Mouse (Mus musculus) megakaryocyte, adult 5-6 weeks (primary cell): ENCODE measurements around the gene Dok5. TPM values are rescaled to one million over a fixed set of nuclear protein-coding genes. Genes with fewer than 3 reads are reported as not detected.
A peak's percentile ranks its signal among the peaks of the same experiment; 100 is the strongest.

ENCODE experiments used
- ATAC-seq: 2 replicates; pipeline ENCODE4 v1.8.0; 2016; ENCODE audit warnings: mild to moderate bottlenecking, inconsistent platforms; ENCODE audit not compliant: poor library complexity, severe bottlenecking
- total RNA-seq, 2 experiments: library from RNA; stranded (forward) in 1 of 2; stranded (reverse) in 1 of 2; fragments of 153-499, 151-499 nt in 1 of 2; fragments of 221-1000, 200-1000 nt in 1 of 2; gene quantifications; 2 replicates each; pipeline versions ENCODE4 v1.2.3 to v1.2.4; 2015 to 2017

The Dok5 gene
- total RNA-seq, 2 experiments from 2014 or later: not detected

GRCm38 (mm10) chr2:170855210-170855609 is 123.6 kb downstream of the Dok5 start:
- no peak for ATAC-seq

- ATAC-seq: no peak
Observed at GRCm38 (mm10) chr2:170856085-170856484, 124.5 kb downstream of the Dok5 start.

DNA sequence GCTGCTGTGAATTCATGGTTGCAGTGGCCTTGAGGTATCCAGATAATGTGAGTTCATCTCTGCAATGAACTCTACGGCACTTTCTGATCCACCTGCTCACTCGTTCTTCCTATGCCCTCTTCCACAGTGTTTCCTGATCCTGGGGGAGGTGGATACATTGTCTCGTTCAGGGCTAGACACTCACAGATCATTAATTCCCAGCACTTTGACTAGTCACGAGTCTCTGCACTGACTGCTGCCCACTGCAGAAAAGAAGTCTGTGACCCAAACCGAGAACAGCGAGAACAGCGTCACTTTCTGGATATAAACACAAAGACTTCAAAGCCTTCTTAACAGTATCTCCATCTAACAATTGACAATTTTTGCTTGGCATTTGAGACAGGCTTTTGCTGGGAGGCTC is 125.9 kb downstream of the Dok5 start:
- ATAC-seq: no peak

DNA sequence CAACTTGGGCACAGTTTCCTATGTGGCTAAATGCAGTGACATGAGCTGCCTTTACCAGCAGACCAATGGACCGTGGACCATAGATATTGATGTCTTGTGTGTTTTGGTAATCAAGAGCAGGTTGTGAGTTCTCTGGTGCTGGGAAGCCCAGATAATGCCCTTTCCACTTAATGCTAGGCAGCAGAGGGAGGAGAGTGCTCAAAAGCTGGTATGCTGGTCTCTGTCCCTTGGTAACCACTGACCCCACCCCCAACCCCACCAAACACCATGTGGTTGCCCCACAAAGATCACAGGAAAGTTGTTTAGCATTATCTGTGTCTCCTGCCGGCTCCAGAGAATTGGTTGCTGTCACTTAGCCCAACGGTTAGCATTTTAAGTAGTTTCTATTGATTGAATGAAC is 127.0 kb downstream of the Dok5 start:
- no peak for ATAC-seq

GRCm38 (mm10) chr2:170860576-170860975 is 129.0 kb downstream of the Dok5 start:
- ATAC-seq: no peak

GRCm38 (mm10) chr2:170862799-170863198 is 131.2 kb downstream of the Dok5 start:
- no peak for ATAC-seq

DNA sequence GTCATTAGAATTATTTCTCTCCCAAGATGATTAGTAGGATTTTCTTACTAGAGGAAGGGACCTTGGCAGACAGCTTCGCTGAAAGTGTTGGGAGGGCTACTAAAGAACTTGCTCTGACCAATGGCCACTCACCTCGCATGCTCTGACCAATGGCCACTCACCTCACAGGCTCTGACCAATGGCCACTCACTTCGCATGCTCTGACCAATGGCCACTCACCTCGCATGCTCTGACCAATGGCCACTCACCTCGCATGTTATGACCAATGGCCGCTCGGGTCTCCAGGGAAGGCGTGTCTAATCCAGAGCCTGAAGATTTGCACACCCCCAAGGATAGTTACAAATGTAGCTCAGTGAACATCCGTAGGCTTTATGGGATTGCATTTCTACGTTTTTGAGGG is 131.6 kb downstream of the Dok5 start:
- ATAC-seq: no peak

DNA sequence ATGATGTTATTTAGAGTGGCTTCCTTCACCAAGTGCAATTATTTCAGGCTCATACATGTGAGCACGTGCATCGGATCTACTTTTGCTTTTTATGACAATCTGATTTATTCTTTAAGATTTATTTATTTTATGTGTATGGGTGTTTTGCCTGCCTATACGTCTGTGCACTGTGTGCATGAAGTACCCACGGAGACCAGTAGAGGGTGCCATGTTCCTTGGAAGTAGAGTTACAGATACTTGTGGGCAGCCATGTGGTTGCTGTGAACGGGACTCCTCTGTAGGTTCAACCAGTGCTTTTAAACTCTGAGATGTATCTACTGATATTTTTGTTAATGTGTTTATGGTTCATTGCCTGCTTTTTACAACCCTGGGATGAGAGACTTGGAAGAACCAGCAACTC is 132.4 kb downstream of the Dok5 start:
- ATAC-seq: no peak

GRCm38 (mm10) chr2:170864820-170865219 is 133.2 kb downstream of the Dok5 start:
- no peak for ATAC-seq

- no peak for ATAC-seq
Observed at GRCm38 (mm10) chr2:170870566-170870965, 139.0 kb downstream of the Dok5 start.

GRCm38 (mm10) chr2:170871469-170871868 is 139.9 kb downstream of the Dok5 start:
- no peak for ATAC-seq

DNA sequence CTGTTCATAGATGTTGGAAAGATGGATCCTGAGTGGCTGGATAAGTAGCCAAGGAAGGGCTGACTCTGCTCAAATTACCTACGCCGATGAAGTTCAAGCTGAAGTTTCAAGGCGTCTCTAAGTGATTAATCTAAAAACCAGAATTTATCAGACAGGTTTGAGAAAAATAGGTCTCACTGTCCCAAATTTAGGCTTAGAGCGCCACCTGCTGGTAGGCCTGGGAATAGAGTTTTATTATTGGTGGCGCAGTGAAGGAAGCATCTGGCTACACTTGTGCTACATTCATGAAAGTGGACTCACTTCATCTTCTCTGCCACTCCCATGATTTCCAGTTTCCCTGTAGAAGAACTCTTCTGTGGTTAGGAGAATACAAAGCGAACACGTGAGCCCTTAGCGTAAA is 141.8 kb downstream of the Dok5 start:
- peak; percentile 62 for ATAC-seq

DNA sequence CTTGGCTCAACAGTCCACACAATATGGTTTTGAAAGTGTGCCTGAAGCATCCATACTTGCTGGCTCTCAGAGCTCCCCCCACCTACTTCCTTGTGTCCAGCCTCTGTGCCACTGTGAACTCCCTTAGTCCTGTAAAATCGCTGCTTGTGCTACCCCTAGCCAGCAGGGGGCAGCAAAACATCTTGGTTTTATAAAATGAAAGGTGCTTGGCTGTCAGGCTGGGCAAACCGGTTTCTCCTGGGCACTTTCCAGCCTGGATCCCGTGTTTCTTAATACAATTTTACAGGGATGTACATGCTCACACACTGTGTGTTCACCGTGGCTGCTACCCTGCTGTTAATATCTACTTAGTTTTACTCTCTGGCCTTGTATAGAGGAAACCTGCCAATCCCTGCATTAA is 145.9 kb downstream of the Dok5 start:
- peak; percentile 68; the same call in 1 of the 2 replicates for ATAC-seq

- no peak for ATAC-seq
Observed at GRCm38 (mm10) chr2:170877936-170878335, 146.3 kb downstream of the Dok5 start.

GRCm38 (mm10) chr2:170884209-170884801 is 152.7 kb downstream of the Dok5 start:
- no peak for ATAC-seq

DNA sequence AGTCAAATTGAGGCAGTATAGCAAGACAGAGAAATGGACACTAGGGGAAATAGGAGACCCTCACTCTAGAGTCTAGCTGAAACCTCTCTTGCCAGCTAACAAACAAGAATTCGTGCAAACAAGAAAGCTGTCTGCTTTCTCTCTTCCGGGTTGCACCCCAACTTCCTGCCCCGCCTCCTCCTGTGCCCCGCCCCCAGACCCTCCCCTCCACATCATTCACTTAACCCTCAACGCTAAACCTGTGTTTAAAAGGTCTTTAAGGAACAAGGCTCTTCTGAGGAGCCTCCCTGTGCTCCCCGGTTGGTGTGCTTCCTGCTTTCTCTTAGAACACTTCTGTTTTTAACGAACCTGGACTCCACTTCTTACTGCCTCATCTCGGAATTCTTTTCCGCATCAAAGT is 156.4 kb downstream of the Dok5 start:
- no peak for ATAC-seq

DNA sequence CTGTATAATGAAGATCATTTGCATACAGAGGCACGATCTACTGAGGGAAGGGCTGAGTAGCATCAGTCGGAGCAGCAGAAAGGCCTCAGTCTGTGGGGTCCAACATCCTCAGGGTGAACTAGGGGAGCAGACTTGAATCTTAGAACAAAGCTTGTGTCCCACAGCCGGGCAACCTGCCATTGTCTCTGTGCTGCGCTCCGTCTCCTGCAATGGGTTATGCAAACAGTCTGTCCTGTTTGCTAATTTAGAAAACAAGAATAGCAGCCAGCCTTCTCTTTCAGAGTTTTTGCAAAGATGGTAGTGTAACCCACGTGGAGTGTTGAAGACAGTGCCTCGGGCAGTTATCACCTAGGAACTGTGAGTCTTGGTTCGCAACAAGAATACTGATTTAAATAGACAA is 163.5 kb downstream of the Dok5 start:
- ATAC-seq: no peak

GRCm38 (mm10) chr2:170902204-170903028 is 170.8 kb downstream of the Dok5 start:
- ATAC-seq: no peak

GRCm38 (mm10) chr2:170903029-170903306 is 171.4 kb downstream of the Dok5 start:
- ATAC-seq: no peak

DNA sequence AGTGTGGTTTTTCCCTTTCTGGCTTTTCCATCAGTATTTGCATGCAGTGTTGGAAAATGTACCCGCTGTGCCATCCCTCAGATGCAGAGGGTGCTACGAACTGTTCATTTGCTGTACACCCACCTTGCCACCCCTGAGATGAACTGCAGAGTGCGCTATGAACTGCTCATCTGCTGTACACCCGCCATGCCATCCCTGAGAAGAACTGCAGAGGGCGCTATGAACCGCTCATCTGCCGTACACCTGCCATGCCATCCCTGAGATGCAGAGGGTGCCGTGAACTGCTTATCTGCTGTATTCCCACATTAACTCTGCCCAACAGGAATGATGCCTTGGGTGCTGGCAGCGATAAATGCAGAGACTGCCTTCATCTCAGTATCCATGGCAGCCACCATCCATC is 171.8 kb downstream of the Dok5 start:
- ATAC-seq: no peak

DNA sequence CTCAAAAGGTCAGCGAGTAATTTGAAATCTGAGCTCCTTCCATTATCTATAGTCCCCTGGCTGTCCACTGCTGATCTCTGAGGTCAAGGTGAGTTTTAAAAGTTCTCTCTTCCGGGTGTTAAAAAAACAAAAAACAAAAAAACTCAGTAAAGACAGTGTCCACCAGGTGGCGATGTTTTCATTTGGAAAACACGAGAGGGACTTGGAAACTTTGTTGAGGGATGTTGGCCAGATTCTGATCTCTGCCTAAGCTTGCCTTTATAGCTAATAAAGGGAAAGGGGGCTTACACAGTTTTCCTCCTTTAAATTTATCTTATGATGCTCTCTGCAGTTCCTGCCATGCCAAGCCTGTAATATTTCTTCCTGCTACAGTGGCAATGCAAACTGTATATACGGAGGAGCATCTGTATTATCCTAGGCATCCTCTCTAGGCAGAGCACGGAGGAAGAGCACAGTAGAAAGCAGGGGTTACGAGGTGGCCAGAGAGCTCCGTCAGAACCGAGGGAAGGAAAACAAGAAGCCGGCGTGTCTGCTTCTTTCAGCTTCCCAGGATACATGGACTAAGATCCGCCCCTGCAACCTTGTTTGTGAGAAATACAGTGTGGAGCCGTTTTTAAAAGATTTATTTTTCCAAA is 181.1 kb downstream of the Dok5 start:
- ATAC-seq: no peak

- no peak for ATAC-seq
Observed at GRCm38 (mm10) chr2:170913863-170914262, 182.3 kb downstream of the Dok5 start.
